Mouse (Mus musculus): ENCODE data around the gene S100a6. TPM values are rescaled to one million over a fixed set of nuclear protein-coding genes. Genes with fewer than 3 reads are reported as not detected.

The S100a6 gene
- total RNA-seq, 2 experiments from 2014 or later: 42.5 to 68.0 TPM

DNA sequence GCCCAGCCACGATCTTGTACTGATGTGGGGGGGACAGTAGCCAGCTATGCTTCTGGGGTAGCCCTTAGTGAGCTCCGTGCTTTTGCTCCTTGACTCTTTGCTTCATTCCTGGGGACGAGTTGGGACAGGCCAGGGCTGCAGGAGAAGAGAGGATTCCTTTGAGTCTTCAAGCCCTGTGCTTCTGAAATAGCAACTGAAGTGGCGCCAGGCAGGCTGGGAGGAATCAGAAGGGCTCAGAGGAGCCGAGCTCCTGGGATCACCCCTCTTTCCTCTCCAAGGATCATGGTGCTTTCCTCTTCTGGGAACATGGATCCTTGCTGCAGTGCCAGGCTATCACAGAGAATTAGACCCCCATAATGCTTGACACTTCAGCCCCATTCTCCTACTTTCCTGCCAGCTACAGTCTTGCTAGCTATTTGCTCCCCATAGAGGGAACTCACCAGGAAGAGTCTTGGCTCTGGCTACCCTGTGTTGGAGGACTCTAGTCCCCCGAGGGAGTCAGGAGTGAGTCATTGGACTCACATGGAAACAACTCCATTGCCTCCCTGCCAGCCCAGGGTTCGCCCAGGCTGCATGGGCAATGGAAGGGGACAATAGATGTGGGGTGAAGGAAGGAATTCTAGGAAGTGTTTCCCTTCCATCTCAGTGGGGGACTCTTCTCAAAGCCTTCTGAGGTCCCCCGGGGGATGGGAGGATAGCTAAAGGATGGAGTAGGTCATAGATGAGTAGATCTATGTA is 12.1 kb upstream of the S100a6 start:
- DNase-seq: peak in 1 of 2 experiments; percentile 32

DNA sequence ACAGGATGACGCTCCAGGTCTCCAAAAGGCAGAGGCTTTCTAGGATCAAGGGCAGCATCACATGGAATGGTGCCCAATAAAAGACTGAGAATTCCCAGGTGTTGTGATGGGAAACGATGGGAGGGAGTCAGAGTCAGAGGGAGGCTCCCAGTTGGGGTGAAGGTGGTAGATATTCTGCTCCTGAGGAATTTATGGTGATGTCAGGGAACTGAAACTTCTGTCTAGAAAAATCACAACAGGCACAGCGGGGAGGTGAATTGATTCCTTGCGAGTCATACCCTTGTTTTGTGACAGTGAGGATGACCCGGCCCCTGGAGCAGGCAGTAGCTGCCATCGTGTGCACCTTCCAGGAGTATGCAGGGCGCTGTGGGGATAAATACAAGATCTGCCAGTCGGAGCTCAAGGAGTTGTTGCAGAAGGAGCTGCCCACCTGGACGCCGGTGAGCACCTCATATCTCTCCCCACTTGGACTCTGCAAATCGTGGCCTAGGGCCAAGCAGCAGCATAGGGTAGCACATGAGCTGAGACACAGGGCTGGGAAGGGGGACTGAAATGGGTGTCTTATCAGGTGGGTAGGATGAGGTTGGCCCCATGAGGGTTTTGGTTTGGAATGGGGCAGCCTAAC is 11.1 kb upstream of the S100a6 start, which contains the start of gene Gm42674:
TSS of gene Gm42674 (plus strand) at position 419 of the 625 bp plus-strand sequence.
- DNase-seq: no peak

DNA sequence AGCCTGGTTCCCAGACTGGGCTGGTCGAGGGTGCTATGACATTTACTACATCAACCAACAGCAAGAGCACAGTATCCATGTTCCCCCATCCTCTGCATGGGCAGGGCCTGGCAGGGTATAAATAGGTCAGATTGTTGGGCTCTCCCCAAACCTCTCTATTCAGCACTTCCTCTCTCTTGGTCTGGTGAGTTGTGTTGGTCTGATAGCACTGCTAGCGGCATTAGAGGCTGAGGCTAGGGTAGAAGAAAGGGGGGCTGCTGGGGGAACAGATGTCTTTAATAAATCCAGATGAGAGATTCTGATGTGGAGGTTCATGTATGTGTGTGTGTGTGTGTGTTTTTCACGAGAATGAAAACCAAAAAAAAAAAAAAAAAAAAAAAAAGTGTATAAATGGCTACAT is 9.1 kb upstream of the S100a6 start, which contains the start of gene S100a4:
TSS of gene S100a4 (plus strand) at position 149 of the 400 bp plus-strand sequence.
- DNase-seq: no peak

DNA sequence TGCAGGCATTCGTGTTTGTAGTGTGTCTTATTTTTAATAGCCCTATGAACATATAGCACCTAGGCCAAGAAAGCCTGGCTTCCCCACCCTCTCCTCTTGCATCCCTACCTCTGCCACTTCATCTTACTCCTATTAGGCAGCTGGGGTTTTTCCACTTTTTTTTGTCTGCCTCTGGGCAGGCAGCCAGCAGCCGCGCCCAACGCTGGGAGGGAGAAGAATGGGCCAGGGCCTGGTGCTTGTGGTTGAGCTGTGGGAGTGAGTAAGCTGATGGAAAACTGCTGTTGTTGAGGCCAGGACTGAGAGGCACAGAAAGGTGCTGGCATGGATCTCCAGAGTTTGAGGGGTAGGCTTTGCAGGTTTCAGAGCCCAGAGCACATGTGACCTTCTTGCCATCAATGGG is 8.3 kb upstream of the S100a6 start:
- DNase-seq: peak; percentile 87 to 89

DNA sequence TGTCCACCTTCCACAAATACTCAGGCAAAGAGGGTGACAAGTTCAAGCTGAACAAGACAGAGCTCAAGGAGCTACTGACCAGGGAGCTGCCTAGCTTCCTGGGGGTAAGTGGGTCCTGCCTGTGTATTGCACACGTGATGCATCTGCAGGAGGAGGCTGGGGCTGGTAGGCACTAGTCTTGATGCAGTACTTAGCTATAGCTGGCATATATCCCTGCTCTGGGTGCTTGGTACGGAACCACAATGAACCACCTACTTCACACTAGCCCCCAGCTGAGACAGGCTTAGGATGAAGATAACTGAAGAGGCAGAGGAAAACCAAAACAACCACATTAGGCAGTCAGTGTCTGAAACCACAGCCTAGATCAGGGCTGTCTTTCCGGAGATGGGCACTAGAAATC is 7.6 kb upstream of the S100a6 start:
- DNase-seq: no peak

DNA sequence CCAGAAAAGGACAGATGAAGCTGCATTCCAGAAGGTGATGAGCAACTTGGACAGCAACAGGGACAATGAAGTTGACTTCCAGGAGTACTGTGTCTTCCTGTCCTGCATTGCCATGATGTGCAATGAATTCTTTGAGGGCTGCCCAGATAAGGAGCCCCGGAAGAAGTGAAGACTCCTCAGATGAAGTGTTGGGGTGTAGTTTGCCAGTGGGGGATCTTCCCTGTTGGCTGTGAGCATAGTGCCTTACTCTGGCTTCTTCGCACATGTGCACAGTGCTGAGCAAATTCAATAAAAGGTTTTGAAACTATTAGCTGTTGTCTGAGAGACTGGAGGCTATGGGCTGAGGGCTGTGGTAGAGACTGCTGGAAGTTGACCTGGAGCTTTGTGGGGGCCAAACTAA is 6.9 kb upstream of the S100a6 start:
- no peak for DNase-seq

DNA sequence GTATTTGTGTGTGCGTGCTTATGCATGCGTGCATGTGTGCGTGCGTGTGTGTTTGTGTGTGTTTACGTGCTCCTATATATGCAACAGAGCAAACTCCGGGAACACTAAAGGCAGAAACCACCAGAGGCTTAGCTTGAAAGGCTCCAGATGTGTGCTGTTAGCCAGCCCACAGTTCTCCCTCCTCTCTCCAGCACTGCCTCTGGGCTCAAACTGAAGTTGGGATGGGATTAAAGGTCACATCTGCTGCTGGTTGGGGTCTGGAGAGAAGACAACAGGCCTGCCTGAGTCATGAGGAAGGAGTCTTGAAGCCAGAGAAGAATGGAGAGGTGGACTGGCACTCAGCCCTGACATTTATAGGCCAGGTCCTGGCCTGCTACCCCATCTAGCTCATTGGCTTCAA is 6.5 kb upstream of the S100a6 start:
- no peak for DNase-seq

DNA sequence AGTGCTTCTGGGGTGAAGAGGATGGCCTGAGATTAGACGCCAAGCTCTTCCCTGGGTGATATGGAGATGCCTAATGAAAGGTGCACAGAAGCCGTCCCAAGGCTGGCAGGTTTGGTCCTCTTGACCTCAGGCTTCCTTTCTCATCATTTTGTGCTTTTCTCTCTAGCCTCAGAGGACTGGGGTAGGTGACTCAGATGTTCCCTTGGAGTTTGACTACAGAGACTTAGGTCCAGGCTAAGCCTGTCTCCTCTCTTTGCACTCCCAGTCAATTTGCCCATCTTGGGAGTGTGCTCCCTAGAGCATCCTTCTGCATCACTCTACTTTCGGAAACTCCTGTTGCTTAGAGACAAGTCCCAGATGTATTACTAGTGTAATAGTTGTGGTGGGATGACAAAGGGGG is 5.3 kb upstream of the S100a6 start:
- DNase-seq: no peak

DNA sequence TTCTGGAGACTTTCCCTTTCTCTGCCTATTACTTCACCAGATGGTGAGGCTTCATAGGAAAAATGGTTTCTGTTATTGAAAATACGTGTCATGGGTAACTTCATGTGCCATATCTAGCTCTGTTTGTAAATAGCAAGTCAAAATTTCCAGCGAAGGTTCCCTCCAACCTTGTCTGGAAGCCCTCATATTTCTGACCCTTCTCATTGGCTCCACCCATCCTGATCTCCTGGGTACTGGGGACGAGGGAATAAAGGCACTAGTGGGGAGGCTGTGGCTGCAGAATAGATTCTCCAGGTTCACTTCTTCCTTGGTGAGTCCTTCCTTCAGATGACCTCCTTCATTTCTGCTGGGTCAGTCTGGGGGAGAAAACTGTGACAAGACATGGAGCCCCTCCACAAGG is 4.5 kb upstream of the S100a6 start, which contains the start of gene S100a5:
TSS of gene S100a5 (plus strand) at position 301 of the 400 bp plus-strand sequence.
- DNase-seq: no peak

DNA sequence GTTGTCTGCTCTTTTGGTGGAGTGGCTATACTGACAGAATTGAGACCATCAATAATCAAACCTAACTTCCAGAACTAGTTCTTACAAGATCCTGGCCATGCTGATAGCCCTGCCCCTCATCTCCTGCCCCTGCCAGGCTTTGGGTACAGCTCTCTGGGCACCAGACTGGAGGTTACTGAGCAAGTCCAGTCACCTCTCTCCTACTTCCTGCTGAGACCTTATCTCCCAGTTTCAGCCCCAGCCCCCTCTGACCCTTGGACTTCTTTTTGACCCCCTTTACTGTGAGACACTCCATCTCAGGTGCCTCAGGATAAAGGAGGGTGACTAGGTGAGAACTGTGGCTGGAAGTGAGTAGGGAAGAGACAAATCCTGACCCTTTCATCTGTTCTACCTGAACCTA is 3.6 kb upstream of the S100a6 start:
- no peak for DNase-seq

DNA sequence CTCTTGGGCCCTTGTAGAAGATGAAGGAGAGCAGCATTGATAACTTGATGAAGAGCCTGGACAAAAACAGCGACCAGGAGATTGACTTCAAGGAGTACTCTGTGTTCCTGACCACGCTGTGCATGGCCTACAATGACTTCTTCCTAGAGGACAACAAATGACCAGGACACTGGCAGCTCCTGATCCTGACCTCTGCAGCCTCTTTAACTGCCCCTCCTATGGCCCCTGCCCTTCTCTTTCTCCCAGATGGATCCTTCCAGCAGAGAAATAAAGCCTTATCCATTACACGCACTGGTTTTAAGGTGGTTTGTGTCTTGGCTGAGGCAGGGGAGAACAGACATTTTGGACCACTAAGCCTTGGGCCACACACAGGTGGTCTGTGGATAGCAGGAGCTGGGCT is 1.2 kb upstream of the S100a6 start:
- DNase-seq: no peak

DNA sequence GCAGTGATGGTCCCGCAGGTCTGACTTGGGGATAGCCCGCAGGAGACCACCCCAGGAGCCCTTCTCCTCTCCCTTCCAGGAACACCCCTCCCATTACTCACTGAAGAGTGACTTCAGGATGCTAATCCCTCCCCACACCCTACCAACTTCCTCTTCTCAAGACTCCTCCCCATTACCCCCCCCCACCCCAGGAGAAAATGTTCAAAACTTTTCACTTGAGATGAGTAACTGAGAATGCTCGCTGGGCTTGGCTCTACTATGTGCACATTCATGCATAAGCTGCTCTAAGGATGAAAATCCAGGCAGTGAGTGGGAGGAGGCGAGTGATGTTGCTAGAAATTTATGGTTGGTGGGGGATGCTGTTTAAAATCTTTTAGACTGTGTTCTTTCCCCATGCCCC is 621 bp upstream of the S100a6 start:
- DNase-seq: no peak

DNA sequence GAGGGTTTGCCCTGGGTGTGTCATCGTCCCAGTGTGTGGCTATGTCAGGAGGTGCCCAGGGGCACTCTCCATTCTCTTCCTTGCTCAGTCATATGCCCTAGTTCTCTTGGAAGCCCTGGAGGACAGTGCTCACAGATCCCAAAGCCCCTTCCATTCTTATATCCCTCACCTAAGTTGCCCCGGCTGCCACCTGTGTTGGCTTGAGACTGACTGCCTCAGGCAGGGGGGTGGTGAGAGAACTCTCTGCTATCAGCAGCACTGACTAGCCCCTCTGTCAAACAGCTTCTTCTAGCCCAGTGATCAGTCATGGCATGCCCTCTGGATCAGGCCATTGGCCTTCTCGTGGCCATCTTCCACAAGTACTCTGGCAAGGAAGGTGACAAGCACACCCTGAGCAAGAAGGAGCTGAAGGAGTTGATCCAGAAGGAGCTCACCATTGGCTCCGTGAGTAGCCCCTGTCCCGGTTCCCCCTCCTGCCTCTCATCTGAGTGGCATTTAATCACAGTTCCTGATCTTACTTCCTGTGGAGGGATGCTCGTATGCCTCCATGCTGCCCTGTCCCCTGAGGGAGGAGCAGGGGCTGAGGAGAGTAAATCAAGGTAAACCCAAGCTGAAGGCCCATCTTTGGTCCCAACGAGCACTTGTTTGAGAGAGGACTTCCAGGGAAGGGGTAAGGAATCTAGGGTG is 922 bp downstream of the S100a6 start:
- no peak for DNase-seq

DNA sequence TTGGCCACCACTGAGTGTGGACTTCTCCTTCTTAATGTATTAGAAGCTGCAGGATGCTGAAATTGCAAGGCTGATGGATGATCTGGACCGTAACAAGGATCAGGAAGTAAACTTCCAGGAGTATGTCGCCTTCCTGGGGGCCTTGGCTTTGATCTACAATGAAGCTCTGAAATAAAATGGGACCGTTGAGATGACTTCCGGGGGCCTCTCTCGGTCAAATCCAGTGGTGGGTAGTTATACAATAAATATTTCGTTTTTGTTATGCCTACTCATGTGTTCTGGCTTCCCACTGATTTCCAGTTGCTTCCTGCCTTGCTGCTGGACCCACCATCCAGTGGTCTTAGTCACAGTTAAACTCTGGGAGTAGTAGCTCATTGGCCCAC is 1.5 kb downstream of the S100a6 start:
- DNase-seq: no peak

DNA sequence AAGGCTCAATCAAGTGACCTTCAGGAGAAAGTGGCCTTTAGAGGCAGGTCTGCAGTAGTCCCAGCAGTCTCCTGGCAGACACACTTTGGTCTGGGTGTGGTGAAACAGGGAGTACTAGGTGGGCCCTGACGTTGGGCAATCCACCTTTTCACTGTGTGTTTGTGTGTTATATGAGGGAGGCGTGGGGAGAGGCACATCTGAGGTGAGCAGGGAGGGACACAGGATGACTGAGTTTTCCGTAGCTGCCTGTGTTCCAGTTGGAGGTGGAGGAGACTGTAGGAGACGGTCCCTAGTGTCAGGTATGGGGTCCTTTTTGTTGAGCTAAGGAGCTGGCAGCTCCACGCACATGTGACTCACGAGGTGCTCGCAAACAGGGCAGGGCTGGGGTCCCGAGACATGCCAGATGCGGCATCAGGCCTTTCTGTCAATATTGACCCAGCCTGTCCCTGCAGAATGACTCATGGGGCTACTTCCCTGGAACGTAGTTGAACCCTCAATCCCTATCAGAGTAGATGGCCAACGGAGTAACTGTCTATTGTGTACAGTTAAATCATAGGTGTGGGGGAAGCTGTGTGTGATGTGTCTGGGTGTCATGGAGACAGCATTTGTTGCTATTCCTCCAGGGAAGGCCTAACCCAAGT is 2.0 kb downstream of the S100a6 start:
- DNase-seq: no peak

DNA sequence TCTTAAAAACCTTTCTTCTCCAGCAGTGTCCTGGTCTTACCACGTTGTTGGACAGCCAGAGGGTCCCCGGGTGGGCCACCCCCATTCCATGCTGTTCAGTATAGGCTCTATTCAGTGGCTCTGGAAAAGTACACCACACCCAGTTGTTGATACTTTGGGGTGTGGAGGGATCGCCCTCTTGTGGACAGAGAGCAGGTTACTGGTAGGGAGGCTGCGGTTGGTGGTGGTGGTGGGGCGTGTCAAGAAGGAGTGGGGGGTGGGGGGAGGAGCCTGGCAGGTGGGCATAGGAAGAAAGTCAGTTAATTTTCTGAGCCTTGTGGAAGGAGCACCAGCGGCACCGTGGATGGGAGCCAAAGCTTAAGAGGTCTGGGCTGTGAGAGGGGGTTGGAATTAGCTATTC is 2.7 kb downstream of the S100a6 start:
- DNase-seq: peak; percentile 77 to 82

DNA sequence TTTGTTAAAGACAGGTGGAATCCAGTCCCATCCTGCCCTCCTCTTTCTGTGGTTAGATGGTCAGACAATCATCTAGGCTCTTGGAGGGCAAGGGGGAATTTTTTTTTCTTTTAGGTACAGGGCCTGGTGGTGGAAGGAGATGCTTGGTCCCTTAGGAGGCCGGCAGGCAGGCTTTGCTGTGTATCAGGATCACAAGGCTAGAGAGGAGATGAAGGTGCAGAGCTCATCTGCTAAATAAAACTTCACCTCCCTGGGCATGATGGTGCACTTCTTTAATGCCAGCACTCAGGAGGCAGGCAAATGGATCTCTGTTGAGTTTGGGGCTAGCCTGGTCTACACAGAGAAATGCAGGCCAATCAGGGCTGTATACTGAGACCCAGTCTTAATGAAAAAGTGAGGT is 3.2 kb downstream of the S100a6 start:
- no peak for DNase-seq

DNA sequence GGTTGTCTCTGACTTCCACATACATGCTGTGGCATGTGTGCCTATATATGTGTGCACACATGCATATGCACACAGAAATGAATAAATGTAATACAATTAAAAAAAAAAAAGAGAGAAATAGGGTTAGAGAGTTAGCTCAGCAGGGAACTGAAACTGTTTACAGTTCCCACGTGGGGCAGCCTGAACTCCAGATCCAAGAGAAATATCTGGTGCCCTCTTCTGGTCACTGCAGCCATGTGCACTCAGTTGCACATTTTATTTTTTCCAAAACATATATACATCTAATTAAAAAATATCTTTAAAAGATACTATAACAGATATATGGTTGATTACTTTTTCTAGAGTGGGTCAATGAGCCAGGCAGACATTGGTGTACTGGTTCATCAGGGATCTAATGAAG is 4.9 kb downstream of the S100a6 start:
- no peak for DNase-seq

DNA sequence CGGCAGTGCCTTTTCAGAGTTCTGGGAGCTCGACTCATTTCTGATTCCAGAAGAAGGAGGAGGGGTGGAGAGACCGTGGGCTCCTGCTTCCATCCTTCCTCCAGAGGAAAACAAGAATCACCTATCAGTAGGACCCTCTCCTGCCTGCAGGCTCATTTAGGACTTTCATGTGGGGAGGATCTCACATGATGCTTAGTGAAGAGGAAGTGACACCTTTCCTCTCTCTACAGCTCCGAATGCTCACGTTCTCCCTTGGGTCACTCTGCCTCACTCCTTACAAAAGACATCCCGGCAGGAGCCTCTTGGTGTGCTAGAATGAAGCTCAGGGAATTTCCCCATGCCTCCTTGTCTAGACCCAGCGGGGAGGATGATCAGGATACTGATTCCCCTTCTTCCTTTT is 8.9 kb downstream of the S100a6 start:
- no peak for DNase-seq

DNA sequence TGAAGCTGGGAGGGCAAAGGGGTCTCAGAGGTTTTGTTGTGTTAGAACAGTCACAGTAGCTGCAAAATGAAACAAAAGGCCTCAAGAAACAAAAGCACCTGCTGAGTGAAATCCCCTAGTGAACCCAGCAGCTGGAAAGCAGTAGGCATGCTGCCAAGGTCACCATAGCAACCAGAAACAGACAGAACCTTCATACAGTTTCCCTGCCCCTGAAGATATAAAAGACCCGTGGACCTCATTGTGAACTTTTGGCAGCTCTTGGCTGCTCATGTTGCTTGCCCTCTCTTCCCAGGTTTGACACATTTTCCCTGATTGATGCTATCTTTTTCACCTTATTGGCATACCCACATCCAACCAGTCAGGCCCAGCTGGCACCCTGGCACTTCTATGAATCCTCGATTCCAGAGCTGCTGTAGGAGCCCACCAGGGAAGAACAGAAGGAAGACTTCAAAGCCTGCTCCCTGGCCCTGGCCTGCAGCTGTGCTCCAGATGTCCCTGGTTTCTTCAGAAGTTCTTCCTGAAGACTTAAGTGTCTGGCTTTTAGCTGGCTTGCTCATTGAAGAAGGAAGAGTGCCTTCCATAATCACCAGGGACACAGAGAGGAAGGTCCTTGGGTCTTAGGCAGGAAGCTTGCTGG is 10.9 kb downstream of the S100a6 start:
- peak; percentile 74 to 79 for DNase-seq

DNA sequence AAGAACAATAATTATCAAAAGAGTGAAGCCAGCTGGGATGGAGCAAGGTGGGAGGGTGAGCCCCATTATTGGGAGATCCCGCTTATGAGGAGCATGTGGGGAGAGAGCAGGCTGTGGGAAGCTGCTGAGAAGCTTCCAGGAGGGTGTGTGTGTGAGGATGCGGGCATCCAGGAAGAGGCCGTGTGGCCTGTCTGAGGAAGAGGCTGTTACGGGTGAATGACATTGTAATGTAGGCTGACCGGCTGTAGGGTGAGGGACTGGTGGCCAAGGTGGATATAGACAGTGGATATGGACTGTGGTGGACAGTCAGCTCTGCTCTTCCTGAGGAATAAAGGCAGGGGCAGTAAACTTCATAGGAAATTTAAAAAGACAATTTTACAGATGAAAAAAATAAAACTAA is 12.8 kb downstream of the S100a6 start:
- DNase-seq: no peak
